Mouse (Mus musculus) Patski (cell line): ENCODE results near the gene Susd4. TPM values are rescaled to one million over a fixed set of nuclear protein-coding genes. Genes with fewer than 3 reads are reported as not detected.

ENCODE experiments used
- ATAC-seq: fragments of 100-300 bp; one replicate; pipeline ENCODE4 v1.8.0; 2021
- CTCF ChIA-PET: fragments of 350-600 bp; sonication (Branson Sonifier 250); formaldehyde crosslinking; loops from one replicate; lab custom pipeline; 2022; ENCODE audit warnings: inconsistent platforms; lab: Charles Lee
- POLR2A ChIA-PET: fragments of 350-600 bp; sonication (Branson Sonifier 250); formaldehyde crosslinking; loops from one replicate; lab custom pipeline; 2022; ENCODE audit warnings: antibody characterized with exemption, inconsistent platforms; lab: Charles Lee
- DNase-seq: peaks from one replicate; pipeline ENCODE4 v3.0.0-alpha.2; 2011; ENCODE audit warnings: low read depth, low spot score
- H3K27me3 ChIP-seq: fragments of 371-371 bp; one replicate; pipeline ENCODE4 v1.5.1; 2021
- CTCF ChIP-seq: fragments of 100-300 bp; IDR thresholded peaks from one replicate; pipeline ENCODE4 v1.5.1; 2021
- in situ Hi-C: fragments of 300-500 bp; cut with MboI; formaldehyde crosslinking; loops from 3 replicates; pipeline ENCODE4 v1.11.1; 2018; ENCODE audit warnings: low pct_unique_long_range_greater_than_20kb, mixed read lengths
- polyA plus RNA-seq: library from polyadenylated mRNA; unstranded; gene quantifications from one replicate; pipeline ENCODE4 v1.2.3, GENCODE M21; 2021

The Susd4 gene
- polyA plus RNA-seq, result 21.5 TPM

GRCm38 (mm10) chr1:182763716-182764461, at the start of gene Susd4:
Gene Susd4 (plus strand): TSS chr1:182763860.
- peak; percentile 60 for TF ChIP-seq CTCF
- no peak for DNase-seq
- no peaks in the 10 kb centered on the region for H3K27me3 ChIP-seq
- in situ Hi-C loops, result no loop called here
- POLR2A ChIA-PET, result no interaction called here
- CTCF ChIA-PET, result interaction anchor here (0.8 to 1.4 kb wide), 5 partner anchors 14 to 65 kb away, joined by 3 to 5 read pairs (median 3); no protein-coding TSS in a partner anchor
- peak; percentile 72 for ATAC-seq

DNA sequence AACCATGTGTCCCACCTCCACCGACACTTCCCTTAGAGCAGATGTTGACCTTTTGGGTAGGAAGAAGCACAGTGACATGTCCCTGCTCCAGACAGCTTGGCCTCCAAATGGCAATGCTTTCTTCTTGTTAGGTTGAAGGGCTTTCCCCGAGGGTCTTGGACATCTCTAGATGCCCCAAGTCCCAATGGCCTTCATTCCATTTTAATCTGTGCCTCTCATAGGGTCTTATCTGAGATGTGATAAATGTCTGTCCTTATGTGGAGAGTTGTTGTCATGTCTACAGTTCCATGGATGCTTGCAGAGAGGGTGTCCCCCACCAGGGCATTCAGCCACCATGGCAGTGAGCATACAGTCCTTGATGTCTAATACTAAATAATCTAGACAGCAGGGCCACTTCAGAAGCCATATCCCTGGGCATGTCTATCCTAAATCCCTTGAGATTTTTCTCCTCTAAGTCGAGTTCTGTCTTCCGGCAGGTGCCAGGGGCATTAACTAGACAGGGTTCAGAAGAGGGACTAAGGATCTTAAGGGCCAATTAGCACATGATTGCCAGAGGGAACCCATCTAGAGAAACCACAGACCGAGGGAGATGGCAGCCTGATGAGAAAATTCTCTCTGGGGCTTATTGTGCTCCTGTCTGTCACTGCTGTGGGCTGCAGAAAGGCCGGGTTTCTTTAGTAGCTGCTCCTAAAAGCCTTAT, 49.3 kb upstream of the Susd4 start:
- H3K27me3 ChIP-seq, result no peaks in the 10 kb centered on the region
- in situ Hi-C loops, result no loop called here
- ATAC-seq (no peak), DNase-seq (no peak)
- TF ChIP-seq CTCF, result no peak
- ChIA-PET POLR2A (no interaction called here), CTCF (interaction anchor here (1.1 kb wide), 1 partner anchor 12 kb away, joined by 3 read pairs; no protein-coding TSS in a partner anchor)

DNA sequence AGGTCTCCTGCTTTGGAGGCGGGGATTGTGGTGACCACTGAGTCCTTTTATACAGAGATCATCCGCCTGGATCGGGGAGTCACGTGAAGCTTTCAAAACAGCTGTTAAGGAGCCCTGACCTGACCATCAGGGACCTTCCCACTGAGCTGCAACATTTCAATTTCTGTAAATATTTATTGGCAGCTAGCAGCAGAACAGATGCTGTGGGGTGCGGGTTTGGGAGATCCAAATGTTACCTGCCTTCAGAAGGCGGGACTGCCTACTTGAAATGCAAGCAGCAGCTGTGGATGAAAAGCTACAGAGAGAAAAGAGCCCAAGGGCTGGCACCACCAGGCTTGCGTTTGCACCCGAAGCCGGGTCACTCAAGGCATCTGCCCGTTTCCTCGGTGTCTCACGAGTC, 36.1 kb upstream of the Susd4 start:
- H3K27me3 ChIP-seq, result no peaks in the 10 kb centered on the region
- TF ChIP-seq CTCF, result no peak
- ChIA-PET CTCF (interaction anchor here (1.7 kb wide), 1 partner anchor 65 kb away, joined by 4 read pairs; no protein-coding TSS in a partner anchor), POLR2A (interaction anchor here (1.1 kb wide), 1 partner anchor 36 kb away, joined by 3 read pairs; no protein-coding TSS in a partner anchor)
- in situ Hi-C loops, result no loop called here
- DNase-seq (no peak), ATAC-seq (no peak)

- POLR2A ChIA-PET, result no interaction called here
- DNase-seq, result no peak
- ATAC-seq, result no peak
- H3K27me3 ChIP-seq, result no peaks in the 10 kb centered on the region
- in situ Hi-C loops, result no loop called here
- no peak for TF ChIP-seq CTCF
- CTCF ChIA-PET, result no interaction called here
These were observed 34.7 kb upstream of the Susd4 start for GRCm38 (mm10) chr1:182729002-182729401.

DNA sequence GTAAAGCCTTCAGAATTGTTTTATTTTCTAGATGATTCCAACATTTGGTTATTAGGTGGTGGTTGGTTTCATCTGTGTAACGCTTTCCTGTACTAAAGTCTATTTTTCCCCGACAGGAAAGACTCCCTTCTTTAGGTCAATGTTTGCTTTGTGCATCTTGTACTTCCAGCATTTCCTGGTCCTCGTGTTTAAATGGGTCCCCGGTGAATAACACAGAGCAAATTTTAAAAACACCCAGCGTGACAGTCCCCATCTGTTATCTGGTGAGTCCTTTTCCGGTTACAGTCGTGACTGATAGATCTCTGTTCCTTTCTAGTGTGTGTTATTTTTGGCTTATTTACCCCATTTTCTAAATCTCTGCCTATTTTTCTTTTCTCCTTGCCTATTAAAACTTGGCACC, 31.0 kb upstream of the Susd4 start:
- ATAC-seq (no peak), DNase-seq (no peak)
- ChIA-PET CTCF (no interaction called here), POLR2A (no interaction called here)
- in situ Hi-C loops, result no loop called here
- H3K27me3 ChIP-seq, result no peaks in the 10 kb centered on the region
- no peak for TF ChIP-seq CTCF

DNA sequence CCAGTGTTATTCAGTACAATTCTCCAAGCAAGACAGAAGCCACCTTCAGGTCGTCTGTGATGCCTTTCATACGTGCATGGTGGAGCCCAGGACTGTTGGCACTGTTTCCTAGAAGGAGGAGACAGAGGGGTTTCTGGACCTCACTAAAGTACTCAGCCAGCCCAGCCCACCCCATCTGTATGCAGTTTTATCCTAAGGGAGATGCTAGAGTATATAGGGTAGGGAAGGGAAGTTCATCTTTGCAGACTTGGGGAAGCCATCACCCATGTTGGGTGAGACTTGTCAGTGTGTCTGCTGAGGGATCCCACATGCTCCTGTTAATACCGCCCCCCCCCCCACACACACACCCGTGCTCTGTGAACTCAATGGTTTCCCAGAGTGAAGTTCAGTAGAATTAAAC, 27.8 kb upstream of the Susd4 start:
- in situ Hi-C loops, result no loop called here
- no peak for DNase-seq
- ChIA-PET POLR2A (interaction anchor here (0.6 kb wide), 1 partner anchor 527 kb away, joined by 3 read pairs; no protein-coding TSS in a partner anchor), CTCF (no interaction called here)
- H3K27me3 ChIP-seq, result no peaks in the 10 kb centered on the region
- TF ChIP-seq CTCF, result no peak
- ATAC-seq, result no peak

- in situ Hi-C loops, result no loop called here
- no peak for TF ChIP-seq CTCF
- no peak for ATAC-seq
- ChIA-PET POLR2A (no interaction called here), CTCF (no interaction called here)
- no peak for DNase-seq
- peaks cover 19% of the 10 kb centered on the region for H3K27me3 ChIP-seq
These were observed 16.6 kb upstream of the Susd4 start for GRCm38 (mm10) chr1:182747081-182747480.

- DNase-seq (no peak), ATAC-seq (no peak)
- H3K27me3 ChIP-seq, result peaks cover 17% of the 10 kb centered on the region
- in situ Hi-C loops, result no loop called here
- ChIA-PET CTCF (no interaction called here), POLR2A (interaction anchor here (0.7 kb wide), 1 partner anchor 112 kb away, joined by 3 read pairs; no protein-coding TSS in a partner anchor)
- no peak for TF ChIP-seq CTCF
These were observed 15.8 kb upstream of the Susd4 start for GRCm38 (mm10) chr1:182747834-182748233.

DNA sequence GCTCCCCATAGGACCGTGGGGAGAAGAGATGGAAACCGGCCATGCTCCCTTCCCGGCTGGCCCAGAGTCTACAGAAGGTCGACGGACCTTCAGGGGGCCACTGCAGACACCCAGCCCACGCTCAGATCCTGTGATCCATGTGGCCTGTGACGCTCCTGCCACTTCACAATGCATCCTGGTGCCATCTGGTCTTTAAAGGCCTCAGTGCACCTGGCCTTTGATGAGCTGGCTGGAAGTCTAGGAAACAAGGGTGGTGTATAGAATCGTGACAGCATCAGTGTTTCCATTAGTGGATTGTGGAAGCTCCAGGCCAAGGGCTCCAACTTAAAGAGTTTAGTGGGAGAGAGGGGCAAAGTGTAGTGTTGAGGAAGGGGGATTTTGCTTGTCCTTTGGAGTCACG, 14.6 kb upstream of the Susd4 start, which contains the start of gene Ccdc185:
Ccdc185 (minus strand) TSS at position 101 of the 400 bp plus-strand sequence.
- no peak for TF ChIP-seq CTCF
- no peak for ATAC-seq
- in situ Hi-C loops, result no loop called here
- ChIA-PET CTCF (no interaction called here), POLR2A (no interaction called here)
- peaks cover 17% of the 10 kb centered on the region for H3K27me3 ChIP-seq
- DNase-seq, result no peak

GRCm38 (mm10) chr1:182751301-182751700, 12.4 kb upstream of the Susd4 start:
- in situ Hi-C loops, result no loop called here
- ChIA-PET POLR2A (no interaction called here), CTCF (interaction anchor here (1.3 kb wide), 1 partner anchor 11 kb away, joined by 3 read pairs; no protein-coding TSS in a partner anchor)
- TF ChIP-seq CTCF, result no peak
- ATAC-seq (no peak), DNase-seq (no peak)
- H3K27me3 ChIP-seq, result peaks cover 17% of the 10 kb centered on the region

DNA sequence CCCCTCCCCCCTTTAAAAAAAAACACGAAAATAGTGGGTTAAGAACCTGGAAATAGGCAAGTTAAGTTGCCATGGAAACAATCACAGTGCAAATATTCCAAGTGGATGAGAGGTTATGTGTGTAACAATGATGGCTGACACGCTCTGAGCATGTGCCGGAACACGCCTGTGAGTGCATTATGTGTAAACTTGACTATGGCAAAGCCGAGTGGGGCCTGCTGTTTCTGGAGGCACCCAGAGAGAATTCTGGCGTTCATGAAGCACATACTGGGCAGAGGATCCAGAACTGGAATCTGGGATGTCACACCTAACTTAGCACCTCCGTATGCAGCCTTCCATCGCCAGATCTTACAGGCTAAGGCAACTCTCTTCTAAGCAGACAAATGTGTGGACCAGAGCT, 10.0 kb upstream of the Susd4 start:
- no peak for TF ChIP-seq CTCF
- ChIA-PET CTCF (no interaction called here), POLR2A (no interaction called here)
- peaks cover 9% of the 10 kb centered on the region for H3K27me3 ChIP-seq
- DNase-seq, result no peak
- in situ Hi-C loops, result no loop called here
- ATAC-seq, result no peak
